Mouse (Mus musculus) monocyte, adult 2 months (primary cell): Measurements from ENCODE around the gene Zfr2.
"Not testable (repeated sequence)": the region's sequence is repeated elsewhere in the genome, so short reads cannot be mapped to it uniquely, and the experiment has no call there.

Experiments used
- DNase-seq, 2 experiments: peaks; one replicate each; pipeline ENCODE4 v3.0.0; 2022; ENCODE audit warnings: low spot score in 2 of 2, low read depth in 1 of 2

The Zfr2 gene

DNA sequence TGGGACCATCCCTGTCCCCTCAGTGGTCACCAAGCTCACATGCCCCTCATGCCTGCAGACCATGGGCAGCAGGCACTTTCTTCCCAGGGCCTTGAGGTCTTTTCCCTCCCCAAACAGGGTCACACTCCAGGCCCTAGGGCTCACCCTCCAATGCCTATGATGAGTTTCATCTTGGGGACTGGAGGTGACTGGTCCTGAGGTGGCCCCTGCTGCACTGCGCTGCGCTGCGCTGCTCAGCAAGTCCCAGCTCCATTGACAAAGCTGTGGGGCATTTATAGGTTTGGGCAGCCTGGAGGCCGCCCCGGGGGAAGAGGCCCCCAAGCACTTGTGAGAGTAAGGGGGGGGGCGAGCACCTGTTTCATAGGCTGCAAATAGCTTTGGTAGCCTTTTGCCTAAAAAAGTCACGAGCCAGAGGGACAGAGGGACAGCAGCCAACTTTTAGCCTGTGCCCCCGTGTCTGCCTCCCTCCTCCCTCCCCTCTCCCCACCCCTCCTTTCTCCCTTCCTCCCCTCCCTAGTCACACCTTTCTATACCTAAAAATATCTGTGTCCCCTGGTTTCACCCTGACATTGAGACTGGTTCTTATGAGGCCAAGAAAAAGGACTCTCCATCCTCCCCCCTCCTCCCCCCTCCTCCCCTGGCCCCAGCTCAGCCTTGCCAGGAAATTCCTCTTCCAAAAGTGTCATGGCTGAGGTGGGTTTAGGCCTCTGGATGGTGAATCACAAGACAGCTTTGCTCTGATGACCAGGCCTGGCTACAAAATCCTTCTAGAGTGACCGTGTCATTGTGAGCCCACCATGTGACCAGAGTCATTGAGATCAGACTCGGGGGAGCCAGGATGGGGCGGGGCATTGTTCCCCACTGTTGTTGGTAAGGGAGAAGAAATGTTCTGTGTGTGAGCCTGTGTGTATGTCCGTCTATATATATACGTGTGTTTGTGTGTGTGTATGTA, 30.9 kb upstream of the Zfr2 start, which contains the start of gene Nmrk2:
Nmrk2 (minus strand) TSS at position 245 of the 952 bp plus-strand sequence.
- no peak for DNase-seq

GRCm38 (mm10) chr10:81202978-81203720, 29.8 kb upstream of the Zfr2 start:
- DNase-seq, result no peak

DNA sequence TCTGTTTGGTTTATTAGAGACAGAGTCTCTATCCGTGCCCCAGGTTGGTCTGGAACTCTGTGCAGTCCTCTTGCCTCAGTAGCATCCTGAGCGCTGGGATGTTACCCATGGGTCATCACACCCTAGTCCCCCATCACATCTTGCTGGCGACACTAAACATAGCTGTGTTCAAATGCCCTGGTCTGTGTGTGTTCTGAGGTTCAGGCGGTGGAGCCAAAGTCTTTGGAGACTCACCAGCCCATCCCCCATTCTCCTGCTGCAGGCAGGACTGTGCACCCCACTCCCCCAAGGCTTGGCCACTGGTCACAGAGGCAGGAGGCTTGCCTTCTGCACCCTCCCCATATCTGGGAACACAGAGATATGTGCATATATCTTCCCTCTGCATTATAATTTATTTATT, 28.8 kb upstream of the Zfr2 start:
- no peak for DNase-seq

DNA sequence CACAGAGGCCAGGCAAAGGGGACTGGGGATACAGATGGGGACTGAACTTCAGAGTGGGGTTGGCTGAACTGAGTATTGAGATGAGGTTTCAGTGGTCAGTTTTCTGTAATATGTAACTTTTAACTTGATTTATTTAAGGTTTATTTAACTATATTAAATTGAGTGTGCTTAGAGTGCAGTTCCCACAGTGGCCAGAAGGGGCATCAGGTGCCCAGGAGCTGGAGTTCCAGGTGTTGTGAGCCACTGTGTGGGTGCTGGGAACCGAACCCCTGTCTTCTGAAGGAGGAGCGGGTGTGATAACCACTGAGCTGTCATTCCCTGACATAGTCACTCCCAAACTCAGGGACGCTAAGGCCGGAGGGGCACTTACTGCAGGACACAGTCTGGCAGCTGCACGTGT, 22.8 kb upstream of the Zfr2 start:
- no peak for DNase-seq

- no peak for DNase-seq
Measured at GRCm38 (mm10) chr10:81216260-81216659, 16.7 kb upstream of the Zfr2 start.

DNA sequence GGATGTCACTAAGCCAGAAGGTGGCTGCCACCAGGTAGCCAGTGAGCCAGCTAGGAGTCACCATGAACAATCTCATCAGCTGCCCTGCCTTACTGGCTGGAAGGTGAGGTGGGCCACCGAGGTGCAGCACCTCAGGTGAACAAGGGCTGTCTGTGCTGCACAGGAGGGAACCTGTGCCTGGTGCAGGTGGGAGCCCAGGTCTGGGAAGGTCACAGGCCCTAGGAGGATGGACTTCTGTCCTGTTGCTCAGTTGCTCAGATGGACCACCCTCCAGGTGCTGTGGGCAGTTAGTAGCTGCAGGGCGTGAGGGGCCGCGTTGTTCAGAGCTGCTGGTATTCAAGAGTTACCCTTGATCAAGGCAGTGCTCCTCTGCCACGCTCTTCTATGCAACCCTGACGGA, 16.1 kb upstream of the Zfr2 start:
- no peak for DNase-seq

DNA sequence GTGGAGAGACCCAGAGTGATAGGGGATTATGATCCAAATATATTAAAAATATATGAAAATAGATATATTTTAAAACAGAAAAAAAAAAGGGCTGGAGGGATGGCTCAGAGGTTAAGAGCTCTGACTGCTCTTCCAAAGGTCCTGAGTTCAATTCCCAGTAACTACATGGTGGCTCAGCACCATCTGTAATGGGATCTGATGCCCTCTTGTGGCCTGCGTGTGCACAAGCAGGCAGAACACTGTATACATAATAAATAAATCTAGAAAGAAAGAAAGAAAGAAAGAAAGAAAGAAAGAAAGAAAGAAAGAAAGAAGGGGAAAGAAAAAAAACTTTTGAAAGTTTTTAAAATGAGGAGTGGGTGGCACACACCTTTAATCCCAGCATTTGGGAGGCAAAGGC, 15.7 kb upstream of the Zfr2 start:
- not testable (repeated sequence) for DNase-seq

GRCm38 (mm10) chr10:81217964-81218363, 15.0 kb upstream of the Zfr2 start:
- peak in 1 of 2 experiments; percentile 54 for DNase-seq

- no peak for DNase-seq
Measured at GRCm38 (mm10) chr10:81221402-81222015, 11.4 kb upstream of the Zfr2 start.

GRCm38 (mm10) chr10:81223731-81224130, 9.2 kb upstream of the Zfr2 start:
- DNase-seq, result not testable (repeated sequence)

- no peak for DNase-seq
Measured at GRCm38 (mm10) chr10:81229735-81230437, 3.1 kb upstream of the Zfr2 start.

- no peak for DNase-seq
Measured at GRCm38 (mm10) chr10:81230438-81231332, 2.3 kb upstream of the Zfr2 start, which contains the start of gene Atcay. Gene Atcay, minus strand, starts transcription at chr10:81230833.

- DNase-seq, result no peak
Measured at GRCm38 (mm10) chr10:81231436-81231835, 1.5 kb upstream of the Zfr2 start.

DNA sequence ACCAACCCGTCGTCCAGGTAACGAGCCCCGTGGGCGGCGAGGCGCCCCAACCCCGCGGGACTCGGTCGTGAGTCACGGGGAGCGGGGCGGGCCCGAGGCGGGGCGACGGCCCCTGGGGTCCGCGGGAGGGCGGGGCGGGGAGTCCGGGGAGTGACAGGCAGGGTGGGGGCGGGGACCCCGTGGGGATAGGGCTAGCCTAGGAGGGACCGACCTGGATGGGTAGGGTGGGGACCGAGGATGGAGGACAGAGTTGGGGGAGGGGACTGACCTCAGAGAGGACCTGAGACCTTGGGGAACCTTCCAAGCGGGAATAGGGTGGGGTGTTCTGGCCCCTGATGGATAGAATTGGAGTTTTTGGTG, 251 bp downstream of the Zfr2 start:
- no peak for DNase-seq

DNA sequence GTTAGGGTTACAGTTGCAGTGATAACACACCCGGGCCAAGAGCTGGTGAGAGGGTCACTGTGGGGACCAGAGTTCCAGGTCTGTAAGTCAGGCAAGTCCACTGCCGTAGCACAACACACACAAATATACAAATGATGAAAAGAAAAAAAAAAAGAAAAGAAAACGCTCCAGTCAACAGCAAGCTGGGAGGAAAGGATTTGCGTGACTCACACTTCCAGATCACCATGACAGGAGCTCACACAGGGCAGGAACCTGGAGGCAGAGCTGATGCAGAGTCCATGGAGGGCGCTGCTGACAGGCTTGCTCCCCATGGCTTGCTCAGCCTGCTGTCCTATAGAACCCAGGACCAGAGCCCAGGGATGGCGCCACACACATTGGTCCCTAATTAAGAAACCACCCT, 1.3 kb downstream of the Zfr2 start:
- DNase-seq, result no peak

DNA sequence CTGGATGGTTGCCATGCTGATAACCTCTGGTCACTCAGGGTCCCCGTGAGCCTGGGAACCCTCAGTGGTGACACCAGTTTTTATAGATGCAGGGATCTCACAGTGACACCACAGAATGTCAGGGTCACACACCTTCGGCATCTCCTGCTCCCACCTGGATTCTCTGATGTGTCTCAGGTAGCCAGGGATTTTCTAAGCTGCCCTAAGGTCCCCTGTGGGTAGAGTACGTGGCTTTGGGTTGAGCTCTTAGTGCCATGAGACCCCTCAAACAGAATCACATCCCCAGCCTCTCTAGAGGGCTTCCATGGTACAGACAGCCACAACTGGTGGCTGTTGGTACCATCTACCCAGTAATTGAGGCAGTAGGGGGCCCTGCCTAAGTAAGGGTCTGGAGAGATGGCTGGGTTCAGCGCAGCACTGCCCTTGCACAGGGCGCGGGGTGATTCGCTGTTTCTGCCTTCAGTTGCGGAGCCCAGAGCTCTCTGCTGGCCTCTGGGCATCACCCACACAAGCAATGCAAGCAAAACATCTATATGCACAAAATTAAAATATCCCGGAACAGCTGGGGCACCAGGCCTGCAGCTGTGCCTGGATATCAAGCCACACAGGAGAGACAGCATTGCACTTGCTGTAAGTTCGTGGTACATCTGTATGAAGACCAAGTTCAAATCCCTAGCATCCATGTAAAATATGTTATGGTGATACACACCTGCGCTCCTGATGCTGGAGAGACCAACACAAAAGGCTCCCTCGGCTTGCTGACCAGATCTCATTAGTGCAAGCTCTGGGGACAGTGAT, 3.7 kb downstream of the Zfr2 start:
- DNase-seq, result no peak

DNA sequence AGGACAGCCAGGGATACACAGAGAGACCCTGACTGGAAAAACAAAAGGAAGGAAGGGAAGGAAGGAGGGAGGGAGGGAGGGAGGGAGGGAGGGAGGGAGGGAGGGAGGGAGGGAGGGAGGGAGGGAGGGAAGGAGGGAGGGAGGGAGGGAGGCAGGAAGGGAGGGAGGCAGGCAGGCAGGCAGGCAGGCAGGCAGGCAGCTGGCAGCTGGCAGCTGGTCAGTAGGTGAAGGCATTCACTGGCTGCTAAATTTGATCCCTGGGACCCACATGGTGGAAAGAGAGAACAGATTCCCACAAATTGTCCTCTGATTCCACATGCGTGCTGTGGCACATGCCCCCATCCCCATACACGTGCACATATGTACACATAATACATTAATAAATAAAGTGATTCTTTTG, 5.7 kb downstream of the Zfr2 start:
- no peak for DNase-seq

- DNase-seq, result no peak
Measured at GRCm38 (mm10) chr10:81240876-81241275, 7.9 kb downstream of the Zfr2 start.

- DNase-seq, result no peak
Measured at GRCm38 (mm10) chr10:81242021-81242420, 9.1 kb downstream of the Zfr2 start.
